Mouse (Mus musculus) intestine, embryonic 15.5 days (tissue): ENCODE measurements at regions not wholly inside any gene's neighbourhood (a gene's known extent, or its start where the extent isn't known, plus 50 kb on each side); places are given as distances from the start of the nearest gene placed in this dataset.

Experiments
- ATAC-seq: fragments of 200-750 bp; cut with Nextera tagmentation; 2 replicates; pipeline ENCODE4 v1.8.0; 2017; ENCODE audit warnings: moderate TSS enrichment, moderate library complexity
- H3K27ac ChIP-seq: fragments of 300-500 bp; sonication (generic); 2 replicates; pipeline ENCODE4 v1.5.1; 2015; ENCODE audit warnings: mild to moderate bottlenecking, inconsistent platforms
- H3K27me3 ChIP-seq: fragments of 300-500 bp; sonication (generic); replicated peaks from 2 replicates; pipeline ENCODE4 v1.6.1; 2015; ENCODE audit warnings: inconsistent platforms
- H3K36me3 ChIP-seq: fragments of 300-500 bp; sonication (generic); 2 replicates; pipeline ENCODE4 v1.6.1; 2015; ENCODE audit warnings: inconsistent platforms
- H3K4me1 ChIP-seq: fragments of 300-500 bp; sonication (generic); replicated peaks from 2 replicates; pipeline ENCODE4 v1.6.1; 2015; ENCODE audit warnings: inconsistent platforms
- H3K4me2 ChIP-seq: fragments of 300-500 bp; sonication (generic); replicated peaks from 2 replicates; pipeline ENCODE4 v1.6.1; 2015; ENCODE audit warnings: mild to moderate bottlenecking, inconsistent platforms
- H3K4me3 ChIP-seq: fragments of 300-500 bp; sonication (generic); replicated peaks from 2 replicates; pipeline ENCODE4 v1.5.1; 2015; ENCODE audit warnings: inconsistent platforms
- H3K9ac ChIP-seq: fragments of 300-500 bp; sonication (generic); 2 replicates; pipeline ENCODE4 v1.6.1; 2015; ENCODE audit warnings: inconsistent platforms
- H3K9me3 ChIP-seq: fragments of 300-500 bp; sonication (generic); 2 replicates; pipeline ENCODE4 v1.6.1; 2016; ENCODE audit warnings: inconsistent platforms
- WGBS: fragments of 180-500 bp; shearing (Covaris S2); methylation state at CpG from one replicate; pipeline ENCODE4 v1.1.7; 2015; 5-methylcytosine and 5-hydroxymethylcytosine counted together

DNA sequence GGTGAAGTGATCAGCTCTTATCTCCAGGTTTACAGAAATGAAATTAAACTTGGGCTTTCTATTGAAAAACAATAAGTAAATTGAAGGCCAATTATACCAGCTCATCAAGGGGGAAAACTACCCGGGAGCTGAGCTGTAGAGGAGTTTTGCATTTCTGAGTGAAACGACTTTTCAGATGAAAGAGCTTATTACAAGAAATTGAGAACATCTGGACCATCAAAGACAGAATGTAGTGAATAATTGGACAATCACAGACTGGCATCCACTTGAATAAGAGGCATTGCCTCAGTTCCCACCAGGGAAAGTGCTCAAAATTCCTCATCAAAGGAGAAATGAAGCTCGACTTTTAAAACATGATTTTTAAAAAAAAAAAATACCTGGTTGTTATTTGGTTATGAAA, 675.7 kb upstream of the Auts2 start:
- Histone ChIP-seq H3K27ac (no peak overlapping the region), H3K27me3 (no peaks in the 10 kb centered on the region), H3K9ac (no peak overlapping the region), H3K9me3 (no peaks in the 10 kb centered on the region), H3K4me1 (no peaks in the 10 kb centered on the region), H3K4me2 (no peak overlapping the region), H3K4me3 (no peak overlapping the region), H3K36me3 (no peaks in the 10 kb centered on the region)
- 74% methylated on average over 3 of the region's 3 CpGs for WGBS
- ATAC-seq, result no peak

DNA sequence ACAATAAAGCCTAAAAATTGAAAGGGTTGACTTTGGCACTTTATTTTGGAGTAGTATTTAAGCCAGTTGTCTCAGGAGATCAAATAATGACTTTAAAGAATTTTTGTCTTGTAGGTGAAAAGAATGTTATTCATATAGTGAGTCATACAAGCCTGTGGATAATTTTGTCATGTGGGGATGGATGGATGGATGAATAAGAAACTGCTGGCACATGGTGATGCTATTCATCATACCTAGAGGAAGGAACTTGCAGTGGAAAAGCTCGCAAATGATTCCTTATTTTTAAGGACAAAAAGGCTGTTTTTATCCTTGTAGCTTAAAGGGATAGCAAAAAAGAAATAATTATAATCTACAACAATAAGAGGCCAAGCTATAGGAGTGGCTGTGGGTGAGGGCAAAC, 655.4 kb upstream of the Auts2 start:
- H3K27ac ChIP-seq, result no peak overlapping the region
- no peak overlapping the region for H3K9ac ChIP-seq
- ATAC-seq, result no peak
- H3K4me3 ChIP-seq, result no peak overlapping the region
- no peaks in the 10 kb centered on the region for H3K4me1 ChIP-seq
- H3K27me3 ChIP-seq, result no peaks in the 10 kb centered on the region
- H3K9me3 ChIP-seq, result no peaks in the 10 kb centered on the region
- WGBS, result 80% methylated on average over 1 of the region's 1 CpGs
- no peaks in the 10 kb centered on the region for H3K36me3 ChIP-seq
- no peak overlapping the region for H3K4me2 ChIP-seq

DNA sequence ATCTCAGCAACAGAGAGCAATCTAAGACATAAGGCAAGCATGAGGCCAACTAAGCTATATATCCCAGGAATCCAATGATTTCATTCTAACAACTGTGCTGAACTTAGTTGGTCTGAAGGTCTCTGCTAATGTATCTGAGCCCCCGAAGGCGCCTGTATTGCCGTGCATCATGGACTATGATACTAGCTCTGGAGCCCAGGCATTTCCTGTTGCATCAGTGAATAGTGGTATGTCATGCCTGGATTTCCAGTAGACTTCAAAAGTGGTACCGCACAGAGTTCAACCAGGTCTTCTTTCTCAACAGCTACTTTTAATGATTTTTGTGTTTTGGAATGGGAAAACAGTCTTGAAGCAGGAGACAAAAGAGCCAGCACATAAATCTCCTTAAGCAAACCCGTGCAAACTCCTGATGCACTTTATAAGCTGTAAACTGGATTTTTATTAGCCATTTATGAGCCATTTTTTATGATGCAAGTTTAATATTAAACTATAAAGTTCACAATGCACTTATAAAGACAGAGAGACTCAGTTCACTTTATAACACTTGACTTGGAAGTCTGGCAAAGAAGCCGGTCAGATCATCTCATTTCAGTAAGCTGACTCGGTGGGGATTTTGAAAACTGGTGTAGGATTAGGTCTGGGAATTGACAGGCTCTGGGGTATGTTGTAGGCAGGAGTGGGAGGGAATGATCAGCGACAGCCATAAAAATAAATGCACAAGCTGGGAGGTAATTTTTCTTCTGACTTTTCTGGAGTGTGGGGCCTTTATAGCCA, 646.8 kb upstream of the Auts2 start:
- WGBS, result 40% methylated on average over 8 of the region's 8 CpGs
- Histone ChIP-seq H3K4me2 (no peak overlapping the region; the same call in 1 of the 2 replicates), H3K27ac (peak overlapping the region; percentile 3; the same call in 1 of the 2 replicates), H3K4me3 (no peak overlapping the region), H3K27me3 (no peaks in the 10 kb centered on the region), H3K4me1 (peaks cover 6% of the 10 kb centered on the region; the same call in 1 of the 2 replicates), H3K36me3 (no peaks in the 10 kb centered on the region), H3K9ac (no peak overlapping the region), H3K9me3 (no peaks in the 10 kb centered on the region)
- peak; percentile 89 for ATAC-seq

DNA sequence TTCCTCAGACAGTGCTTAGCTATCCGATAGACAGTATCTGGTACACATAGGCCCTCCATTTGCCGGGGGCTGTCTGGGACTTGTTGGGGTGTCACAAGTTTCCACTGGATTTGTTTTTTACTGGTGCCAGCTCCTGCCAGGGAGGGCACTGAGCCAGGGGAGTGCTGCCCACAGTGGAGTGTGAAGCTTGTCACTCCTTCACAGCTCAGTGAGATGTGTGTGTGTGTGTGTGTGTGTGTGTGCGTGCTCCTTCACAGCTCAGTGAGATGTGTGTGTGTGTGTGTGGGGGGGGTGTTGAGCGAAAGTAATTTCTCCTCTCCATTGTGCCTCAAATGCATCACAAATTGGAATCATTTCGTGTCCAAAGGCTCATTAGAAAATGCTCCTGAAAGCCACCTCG, 632.5 kb upstream of the Auts2 start:
- Histone ChIP-seq H3K27me3 (no peaks in the 10 kb centered on the region), H3K4me2 (no peak overlapping the region), H3K36me3 (no peaks in the 10 kb centered on the region), H3K27ac (no peak overlapping the region), H3K4me1 (no peaks in the 10 kb centered on the region; the same call in 1 of the 2 replicates), H3K4me3 (no peak overlapping the region), H3K9ac (no peak overlapping the region), H3K9me3 (no peaks in the 10 kb centered on the region)
- 88% methylated on average over 6 of the region's 6 CpGs for WGBS
- ATAC-seq, result no peak

DNA sequence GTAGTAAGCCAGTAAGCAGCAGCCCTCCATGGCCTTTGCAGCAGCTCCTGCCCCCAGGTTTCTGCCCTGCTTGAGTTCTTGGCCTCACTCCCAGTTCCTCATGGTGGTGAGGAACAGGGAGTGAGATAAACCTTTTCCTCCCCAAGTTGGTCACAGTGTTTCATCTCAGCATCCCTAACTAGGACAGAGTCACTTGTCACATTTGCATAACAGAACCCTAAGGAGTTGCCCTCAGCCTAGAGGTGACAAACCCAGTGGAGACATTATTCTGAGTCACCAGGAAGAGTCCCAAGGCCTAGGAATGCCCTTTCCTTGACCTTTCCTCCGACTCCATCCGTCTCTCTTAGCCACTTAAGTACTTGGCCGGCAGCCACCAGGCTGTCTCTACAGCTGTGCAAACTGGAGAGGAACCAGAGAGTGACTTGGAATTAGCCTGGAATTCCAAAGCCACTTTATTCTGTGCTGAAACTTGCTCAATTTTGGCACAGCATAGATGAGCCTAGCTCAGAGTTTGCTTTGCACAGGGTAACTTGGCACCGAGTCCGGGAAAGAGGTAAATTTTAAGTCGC, 630.1 kb upstream of the Auts2 start:
- H3K27ac ChIP-seq, result no peak overlapping the region

DNA sequence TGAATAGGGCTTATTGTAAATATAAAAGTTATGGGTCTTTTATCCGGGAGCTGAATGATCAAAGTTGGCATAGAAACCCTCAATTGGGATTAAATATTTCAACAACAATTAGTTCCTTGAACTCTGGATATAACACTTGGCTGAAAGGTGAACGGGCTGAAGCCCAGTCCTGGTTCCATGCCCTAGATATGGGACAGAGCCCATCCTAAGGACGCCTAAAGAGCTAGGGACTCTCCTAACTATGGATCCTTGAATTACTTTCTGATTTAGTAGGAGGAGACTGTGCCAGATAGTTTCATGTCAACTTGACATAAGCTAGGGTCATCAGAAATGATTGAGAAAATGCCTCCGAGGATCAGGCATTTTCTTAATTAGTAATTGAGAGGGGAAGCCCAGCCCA, 629.5 kb upstream of the Auts2 start:
- Histone ChIP-seq H3K36me3 (no peaks in the 10 kb centered on the region), H3K4me2 (no peak overlapping the region), H3K9me3 (no peaks in the 10 kb centered on the region), H3K4me3 (no peak overlapping the region), H3K4me1 (no peaks in the 10 kb centered on the region; the same call in 1 of the 2 replicates), H3K27ac (no peak overlapping the region), H3K9ac (no peak overlapping the region), H3K27me3 (no peaks in the 10 kb centered on the region)
- no peak for ATAC-seq
- WGBS, result 75% methylated on average over 4 of the region's 4 CpGs

More for the DNA sequence above, 630.1 kb upstream of the Auts2 start:
- H3K27me3 ChIP-seq, result no peaks in the 10 kb centered on the region
- no peak overlapping the region for H3K9ac ChIP-seq
- ATAC-seq, result peak; percentile 91
- H3K36me3 ChIP-seq, result no peaks in the 10 kb centered on the region
- H3K9me3 ChIP-seq, result no peaks in the 10 kb centered on the region
- no peaks in the 10 kb centered on the region; the same call in 1 of the 2 replicates for H3K4me1 ChIP-seq
- 0 out of 2 replicates have a peak overlapping the region, but pooled peaks have one; percentile 5 for H3K4me2 ChIP-seq
- WGBS, result 26% methylated on average over 6 of the region's 6 CpGs
- H3K4me3 ChIP-seq, result no peak overlapping the region

DNA sequence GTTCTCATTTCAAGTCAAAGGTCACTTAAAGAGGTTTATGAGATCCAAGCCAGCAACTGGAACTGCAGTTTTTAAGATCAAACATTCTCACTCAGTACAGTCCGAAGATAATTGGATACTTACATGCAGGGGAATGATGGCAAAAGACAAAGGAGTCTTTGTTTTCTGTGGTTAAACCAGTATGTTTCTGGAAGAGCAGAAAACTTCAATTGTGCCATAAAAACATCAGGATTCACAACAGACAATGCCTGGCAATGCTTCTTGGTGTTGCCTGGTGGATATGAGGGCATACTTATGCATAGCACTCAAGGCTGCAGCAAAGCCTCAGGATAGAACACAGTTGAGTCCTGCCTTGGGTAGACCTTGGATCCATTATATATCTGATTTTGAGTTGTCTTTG, 628.1 kb upstream of the Auts2 start:
- Histone ChIP-seq H3K27me3 (no peaks in the 10 kb centered on the region), H3K4me1 (peaks cover 5% of the 10 kb centered on the region), H3K27ac (no peak overlapping the region), H3K4me3 (no peak overlapping the region), H3K4me2 (no peak overlapping the region), H3K9me3 (no peaks in the 10 kb centered on the region), H3K9ac (no peak overlapping the region), H3K36me3 (no peaks in the 10 kb centered on the region)
- ATAC-seq, result no peak
- WGBS, result 60% methylated on average over 1 of the region's 1 CpGs

DNA sequence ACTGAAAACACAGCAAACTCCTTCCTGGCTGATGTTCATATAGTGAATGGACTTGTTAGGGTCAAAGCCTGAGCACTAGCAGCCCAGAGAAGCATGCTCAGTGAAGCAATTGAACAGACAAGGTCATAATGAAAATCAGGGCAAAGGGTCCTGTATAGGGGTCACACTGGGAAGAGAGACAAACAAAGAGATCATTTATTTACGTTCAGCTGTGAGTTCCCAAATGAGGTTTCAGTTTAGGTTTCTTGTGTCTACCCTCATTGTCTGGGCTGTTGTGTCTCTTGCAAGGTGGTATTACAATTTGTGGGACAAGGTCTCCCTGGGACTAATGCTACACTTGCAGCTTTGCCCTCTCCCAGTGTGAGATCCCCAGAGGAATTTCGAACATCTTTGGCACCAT, 624.4 kb upstream of the Auts2 start:
- H3K27ac ChIP-seq, result 0 out of 2 replicates have a peak overlapping the region, but pooled peaks have one; percentile 1
- no peak overlapping the region for H3K9ac ChIP-seq
- ATAC-seq, result no peak
- no peaks in the 10 kb centered on the region for H3K9me3 ChIP-seq
- no peak overlapping the region for H3K4me2 ChIP-seq
- no peaks in the 10 kb centered on the region for H3K27me3 ChIP-seq
- H3K36me3 ChIP-seq, result no peaks in the 10 kb centered on the region
- peaks cover 5% of the 10 kb centered on the region for H3K4me1 ChIP-seq
- no peak overlapping the region for H3K4me3 ChIP-seq
- WGBS, result 49% methylated on average over 2 of the region's 2 CpGs

DNA sequence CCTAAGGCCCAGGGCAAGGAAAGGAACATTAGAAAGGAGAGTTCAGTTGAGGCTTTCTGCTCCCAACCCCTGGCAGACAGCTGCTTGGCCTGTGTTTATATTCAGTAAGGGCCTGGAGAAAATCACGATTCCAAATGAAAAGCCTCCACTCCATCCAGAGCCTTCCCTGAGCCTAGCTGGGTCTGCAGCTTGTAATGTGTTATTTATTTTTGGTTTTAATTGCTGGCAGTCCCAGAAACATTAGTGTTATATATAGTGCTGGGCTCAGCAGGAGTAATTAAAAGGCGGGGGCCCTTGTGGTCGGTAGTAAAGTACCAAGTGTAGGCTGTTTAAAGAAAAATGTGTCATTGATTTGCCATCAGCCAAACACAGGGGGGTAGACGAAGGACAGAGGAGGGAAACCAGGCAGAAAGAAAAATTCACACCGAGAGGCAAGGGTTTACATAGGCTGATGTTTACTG, 623.9 kb upstream of the Auts2 start:
- 6% methylated on average over 5 of the region's 5 CpGs for WGBS
- no peak overlapping the region for H3K27ac ChIP-seq
- ATAC-seq, result peak; percentile 76

DNA sequence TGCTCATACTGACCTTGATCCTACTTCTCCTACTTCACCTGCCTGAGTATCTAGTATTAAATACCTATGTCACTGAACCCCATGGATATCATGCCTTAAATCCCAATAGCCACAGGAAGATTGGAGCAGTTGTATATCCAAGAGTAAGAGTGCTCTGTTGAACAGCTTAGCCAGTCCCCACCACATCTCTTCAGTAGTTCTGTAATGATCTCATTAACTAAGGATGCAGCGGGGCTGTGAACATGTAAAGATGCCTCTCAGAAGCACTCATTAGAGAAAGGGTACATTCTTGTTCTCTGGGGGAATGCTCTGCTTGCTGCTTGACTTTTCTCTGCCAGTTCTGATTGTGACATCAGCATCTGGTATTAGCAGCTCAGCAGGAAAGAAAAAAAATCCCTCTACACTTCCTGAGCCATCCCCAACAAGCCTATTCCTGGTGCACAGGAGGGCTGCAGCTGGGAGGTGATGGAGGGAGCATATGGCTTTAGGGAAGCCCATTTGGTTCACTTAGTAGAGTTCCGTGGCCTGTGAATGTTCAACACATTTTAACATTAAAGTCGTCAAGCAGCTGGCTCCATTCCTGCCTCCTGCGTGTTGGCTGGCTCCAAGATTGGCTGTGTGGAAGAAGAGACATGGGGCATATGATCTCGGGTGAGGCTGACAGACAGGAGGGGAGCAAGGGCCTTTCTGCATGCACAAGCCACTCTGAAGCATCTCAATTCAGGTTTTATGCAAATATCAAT, 613.1 kb upstream of the Auts2 start:
- no peak overlapping the region for H3K4me3 ChIP-seq
- 56% methylated on average over 5 of the region's 5 CpGs for WGBS
- no peaks in the 10 kb centered on the region for H3K9me3 ChIP-seq
- no peak overlapping the region for H3K9ac ChIP-seq
- H3K27me3 ChIP-seq, result 0 out of 2 replicates have a peak, but pooled peaks cover 2% of the 10 kb centered on the region
- no peak overlapping the region for H3K4me2 ChIP-seq
- H3K36me3 ChIP-seq, result no peaks in the 10 kb centered on the region
- H3K27ac ChIP-seq, result no peak overlapping the region
- H3K4me1 ChIP-seq, result no peaks in the 10 kb centered on the region
- ATAC-seq, result no peak

More for the DNA sequence above, 623.9 kb upstream of the Auts2 start:
- H3K9me3 ChIP-seq, result no peaks in the 10 kb centered on the region
- H3K4me2 ChIP-seq, result no peak overlapping the region
- peaks cover 5% of the 10 kb centered on the region for H3K4me1 ChIP-seq
- no peak overlapping the region for H3K9ac ChIP-seq
- H3K36me3 ChIP-seq, result no peaks in the 10 kb centered on the region
- H3K4me3 ChIP-seq, result no peak overlapping the region
- no peaks in the 10 kb centered on the region for H3K27me3 ChIP-seq

DNA sequence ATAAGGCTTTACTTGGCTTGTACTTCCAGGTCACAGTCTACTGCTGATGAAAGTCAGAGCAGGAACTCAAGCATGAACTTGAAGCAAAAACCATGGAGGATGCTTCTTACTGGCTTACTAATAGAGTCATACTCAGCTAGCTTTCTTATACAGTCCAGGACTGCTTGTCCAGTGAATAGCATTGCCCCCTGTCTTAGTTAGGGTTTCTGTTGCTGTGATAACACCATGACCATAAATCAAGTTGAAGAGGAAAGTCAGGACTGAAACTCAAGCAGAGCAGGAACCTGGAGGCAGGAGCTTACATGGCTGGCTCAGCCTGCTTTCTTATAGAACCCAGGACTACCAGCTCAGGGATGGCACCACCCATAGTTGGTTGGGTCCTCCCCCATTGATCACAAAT, 602.9 kb upstream of the Auts2 start:
- no peaks in the 10 kb centered on the region for H3K9me3 ChIP-seq
- H3K27me3 ChIP-seq, result no peaks in the 10 kb centered on the region
- ATAC-seq, result no peak
- H3K4me1 ChIP-seq, result no peaks in the 10 kb centered on the region
- no peak overlapping the region for H3K9ac ChIP-seq
- H3K4me2 ChIP-seq, result no peak overlapping the region
- H3K27ac ChIP-seq, result no peak overlapping the region
- no peak overlapping the region for H3K4me3 ChIP-seq
- H3K36me3 ChIP-seq, result no peaks in the 10 kb centered on the region

DNA sequence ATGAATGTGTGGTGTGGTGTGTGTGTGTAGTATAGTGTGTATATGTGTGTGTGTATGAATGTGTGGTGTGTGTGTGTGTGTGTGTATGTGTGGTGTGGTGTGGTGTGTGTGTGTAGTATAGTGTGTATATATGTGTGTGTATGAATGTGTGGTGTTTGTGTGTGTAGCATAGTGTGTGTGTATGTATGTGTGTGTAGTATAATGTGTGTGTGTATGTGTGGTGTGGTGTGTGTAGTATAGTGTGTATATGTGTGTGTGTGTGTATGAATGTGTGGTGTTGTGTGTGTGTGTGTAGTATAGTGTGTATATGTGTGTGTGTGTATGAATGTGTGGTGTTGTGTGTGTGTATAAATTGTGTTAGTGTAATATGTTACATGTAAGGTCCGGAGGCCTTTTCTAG, 600.5 kb upstream of the Auts2 start:
- ATAC-seq, result no peak
- H3K4me3 ChIP-seq, result no peak overlapping the region
- WGBS, result 95% methylated on average over 1 of the region's 1 CpGs

More for the DNA sequence above, 600.5 kb upstream of the Auts2 start:
- Histone ChIP-seq H3K27me3 (no peaks in the 10 kb centered on the region), H3K9ac (no peak overlapping the region), H3K4me2 (no peak overlapping the region), H3K27ac (no peak overlapping the region), H3K36me3 (no peaks in the 10 kb centered on the region), H3K4me1 (no peaks in the 10 kb centered on the region), H3K9me3 (no peaks in the 10 kb centered on the region)
